Mouse (Mus musculus): ENCODE data around the gene Plod2.

Gene Plod2

DNA sequence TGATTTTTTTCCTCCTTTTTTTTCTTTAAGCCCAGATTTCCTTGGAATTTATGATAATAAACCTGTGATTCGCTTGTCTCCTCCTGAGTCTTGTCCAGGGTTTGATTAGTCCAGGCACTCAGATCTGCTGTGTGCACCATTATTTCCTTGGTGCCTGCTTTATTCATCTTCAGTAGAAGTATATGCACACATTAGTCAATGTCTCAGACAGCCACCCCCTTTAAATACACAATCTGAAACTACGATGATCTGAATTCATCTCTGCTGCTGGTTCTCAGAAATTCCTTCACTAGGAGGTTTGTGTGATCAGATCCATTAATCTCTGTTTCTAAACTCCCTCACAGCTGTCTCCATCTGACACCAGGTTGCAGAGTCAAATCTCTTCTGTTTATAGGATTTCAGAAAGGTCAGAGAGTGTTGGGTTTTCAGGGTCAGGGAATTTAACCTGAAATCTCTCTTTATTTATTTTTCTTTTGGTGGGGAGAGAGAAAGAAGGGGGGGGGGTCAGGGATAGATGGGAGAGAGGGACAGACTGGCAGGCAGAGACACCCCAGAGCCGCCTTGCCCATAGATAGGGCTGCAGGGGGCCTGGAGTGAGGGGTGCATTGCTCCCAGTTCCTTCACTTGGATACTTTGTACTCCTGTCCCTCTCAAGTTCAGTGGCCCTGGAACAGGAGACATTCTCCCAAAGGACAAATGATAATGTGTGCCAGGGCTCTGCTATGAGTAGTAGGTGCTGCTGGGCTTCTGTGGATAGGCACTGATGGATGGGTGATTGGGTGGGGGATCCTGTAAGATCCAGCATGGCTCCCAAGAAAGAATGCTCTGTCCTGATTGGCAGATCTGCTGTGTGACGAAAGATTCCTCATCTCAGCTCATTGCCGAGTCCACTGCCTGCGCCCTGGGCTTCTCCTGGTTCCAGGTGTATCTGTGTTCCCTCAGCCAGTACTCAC lies 13.3 kb downstream of the Plod2 start:
- DNase-seq (ENCODE audit: low spot score in 2 of 2): no peak

DNA sequence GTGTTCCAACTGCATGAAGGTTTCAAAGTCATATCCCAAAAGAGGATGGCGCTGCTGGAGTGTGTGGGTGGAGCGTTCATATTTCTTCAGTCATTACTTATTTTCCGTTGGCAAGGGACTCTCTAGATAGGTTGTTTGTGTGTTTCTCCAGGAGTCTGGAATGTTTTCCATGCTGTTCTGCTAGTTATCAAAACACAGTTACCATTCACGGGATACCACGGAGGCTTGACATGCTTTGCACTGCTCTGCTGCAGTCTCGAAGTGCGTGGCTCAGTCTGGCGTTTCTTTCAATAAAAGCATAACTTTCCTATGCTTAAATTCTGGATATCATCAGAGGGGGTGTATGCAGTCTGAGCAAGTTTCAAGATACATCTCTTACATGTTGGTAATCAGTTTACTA lies 17.7 kb downstream of the Plod2 start:
- DNase-seq (ENCODE audit: low spot score in 2 of 2): no peak

DNA sequence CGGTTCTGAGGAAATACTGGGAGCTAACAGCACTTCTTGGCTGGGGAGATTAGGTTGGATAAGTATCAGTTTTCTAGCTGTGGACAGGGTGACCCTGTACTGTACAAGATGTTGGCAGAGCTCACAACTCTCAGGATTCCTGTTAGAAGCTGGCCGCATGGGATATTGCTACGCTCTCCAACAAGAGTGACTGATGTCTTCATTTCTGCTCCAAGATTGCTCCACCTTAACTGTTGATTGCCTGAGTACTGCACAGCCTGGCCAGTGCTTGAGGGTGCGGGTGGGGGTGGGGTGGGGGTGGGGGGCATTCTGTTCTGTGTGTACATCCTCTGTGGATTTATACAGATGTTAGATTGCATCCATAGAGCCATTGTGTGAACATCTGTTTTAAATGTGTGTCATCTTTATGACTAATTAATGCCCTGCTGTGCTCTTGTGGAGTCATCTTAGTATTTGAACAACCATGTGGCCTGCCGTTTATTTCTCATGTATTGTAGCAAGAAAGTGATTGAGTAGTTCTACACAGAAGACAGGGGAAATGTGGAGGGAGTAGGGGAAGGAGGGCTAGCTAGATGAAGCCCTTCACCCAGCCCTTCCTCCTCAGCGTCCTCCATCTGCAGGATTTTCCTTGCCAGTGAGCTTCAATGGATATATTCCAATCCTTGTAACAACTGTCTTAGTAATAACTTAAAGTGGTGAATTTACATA lies 19.0 kb downstream of the Plod2 start:
- DNase-seq (ENCODE audit: low spot score in 2 of 2): no peak

DNA sequence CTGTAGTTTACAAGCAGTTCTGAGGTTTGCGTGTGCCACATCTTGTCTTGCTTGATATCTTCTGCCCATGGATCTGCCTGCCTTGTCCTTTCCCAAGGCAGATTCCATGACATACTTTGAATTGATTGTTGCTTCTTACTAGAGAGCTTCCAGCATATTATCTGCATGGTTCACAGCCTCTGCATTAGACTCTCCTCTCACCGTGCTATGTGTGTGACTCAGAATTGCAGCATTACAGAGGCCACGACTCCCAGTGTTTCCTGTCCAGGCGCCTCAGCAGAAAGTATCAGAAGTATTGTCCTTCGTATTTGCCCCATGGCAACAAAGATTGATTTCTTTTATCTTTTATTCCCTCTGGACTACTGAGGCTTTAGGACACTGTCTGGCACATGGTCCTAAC lies 20.4 kb downstream of the Plod2 start:
- DNase-seq (ENCODE audit: low spot score in 2 of 2): no peak

DNA sequence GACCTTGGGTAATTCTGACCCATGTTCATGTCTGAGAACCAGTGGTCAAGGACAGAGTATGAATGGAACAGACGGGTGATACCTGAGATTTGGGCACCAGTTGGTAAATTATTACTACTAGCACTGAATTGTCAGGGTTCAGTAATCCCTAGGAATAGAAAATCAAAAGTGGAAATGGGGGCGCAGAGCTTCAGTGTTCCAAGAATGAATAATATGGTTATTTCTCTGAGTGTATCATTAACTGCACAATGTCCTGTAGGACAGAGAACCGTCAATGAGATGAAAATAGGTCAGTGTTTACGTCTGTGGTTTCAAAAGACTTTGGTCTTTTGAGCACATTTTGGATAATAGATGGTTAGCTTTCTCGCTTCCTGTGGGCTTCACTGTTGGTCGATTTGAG lies 21.3 kb downstream of the Plod2 start:
- DNase-seq (ENCODE audit: low spot score in 2 of 2): no peak

DNA sequence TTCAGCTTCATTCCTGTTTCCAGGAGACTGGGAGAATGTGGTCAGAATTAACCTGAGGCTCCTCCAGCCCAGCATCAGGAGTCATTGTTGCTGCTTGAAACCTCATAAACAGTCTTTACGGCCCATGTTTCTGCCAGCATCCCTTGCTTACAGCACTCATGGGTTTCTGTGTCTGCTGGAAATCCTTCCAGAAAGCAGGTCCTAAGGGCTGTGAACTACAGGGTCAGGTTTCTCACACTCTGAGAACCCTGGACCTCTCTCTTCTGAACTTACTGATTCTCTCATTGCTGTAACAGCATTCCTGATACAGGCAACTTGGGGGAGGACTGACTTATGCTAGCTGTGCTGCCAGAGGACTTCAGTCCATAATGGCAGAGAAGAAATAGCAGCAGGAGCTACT lies 22.4 kb downstream of the Plod2 start:
- DNase-seq (ENCODE audit: low spot score in 2 of 2): no peak

DNA sequence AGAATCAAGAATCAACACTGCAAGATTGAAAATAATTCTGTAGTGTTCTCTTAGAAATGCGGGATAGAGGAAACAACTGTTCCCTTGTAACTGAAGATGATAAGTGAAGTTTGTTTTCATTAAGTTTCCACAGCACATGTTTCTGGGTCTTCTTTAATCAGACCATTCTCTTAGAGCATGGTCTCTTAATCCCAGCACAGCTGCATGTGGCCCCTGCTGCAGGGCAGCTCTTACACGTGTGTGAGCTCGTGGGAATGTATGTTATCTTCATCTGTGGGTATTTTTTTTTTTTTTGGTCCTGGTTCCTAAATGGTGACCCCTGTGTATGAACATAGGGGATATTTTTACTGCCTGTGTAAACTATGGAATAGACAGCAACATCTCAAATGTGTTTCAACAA lies 24.2 kb downstream of the Plod2 start:
- no peak for DNase-seq (ENCODE audit: low spot score in 2 of 2)

DNA sequence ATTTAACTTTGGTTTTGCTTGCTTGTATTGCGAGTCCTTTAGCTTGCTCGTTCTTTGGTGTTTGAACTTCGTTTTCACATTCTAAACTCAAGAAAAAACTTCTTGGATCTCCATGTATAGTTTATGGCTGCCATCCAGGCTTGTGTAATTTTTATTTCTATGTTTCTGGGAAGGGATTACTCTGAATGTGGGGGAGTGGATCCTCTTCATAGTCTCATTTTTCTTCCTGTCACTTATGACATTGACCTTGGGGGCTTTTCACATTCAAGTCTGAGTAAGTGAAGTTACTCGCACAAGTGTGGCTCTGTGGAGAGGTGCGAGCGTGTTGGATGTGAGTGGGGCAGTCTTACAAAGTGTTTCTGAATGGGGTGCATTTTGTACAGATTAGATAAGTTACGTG lies 25.5 kb downstream of the Plod2 start:
- no peak for DNase-seq (ENCODE audit: low spot score in 2 of 2)

DNA sequence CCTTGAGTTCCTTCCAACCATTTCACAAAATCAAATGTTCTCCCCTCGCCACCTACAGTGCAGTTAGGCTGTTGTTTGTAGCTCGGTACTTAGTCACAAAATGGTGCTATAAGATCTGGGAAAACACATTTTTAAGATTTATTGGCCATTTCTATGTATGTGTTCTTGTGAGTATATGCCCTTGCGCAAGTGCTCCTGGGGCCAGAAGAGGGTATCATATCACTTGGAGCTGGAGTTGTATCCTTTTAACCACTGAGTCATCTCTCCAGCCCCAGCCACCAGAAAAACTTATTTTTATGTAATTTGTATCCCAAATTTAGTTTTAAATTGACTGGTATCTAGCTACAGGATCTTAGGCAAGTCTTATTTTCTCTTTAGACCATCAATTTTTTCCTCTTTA lies 26.8 kb downstream of the Plod2 start:
- DNase-seq (ENCODE audit: low spot score in 2 of 2): no peak

DNA sequence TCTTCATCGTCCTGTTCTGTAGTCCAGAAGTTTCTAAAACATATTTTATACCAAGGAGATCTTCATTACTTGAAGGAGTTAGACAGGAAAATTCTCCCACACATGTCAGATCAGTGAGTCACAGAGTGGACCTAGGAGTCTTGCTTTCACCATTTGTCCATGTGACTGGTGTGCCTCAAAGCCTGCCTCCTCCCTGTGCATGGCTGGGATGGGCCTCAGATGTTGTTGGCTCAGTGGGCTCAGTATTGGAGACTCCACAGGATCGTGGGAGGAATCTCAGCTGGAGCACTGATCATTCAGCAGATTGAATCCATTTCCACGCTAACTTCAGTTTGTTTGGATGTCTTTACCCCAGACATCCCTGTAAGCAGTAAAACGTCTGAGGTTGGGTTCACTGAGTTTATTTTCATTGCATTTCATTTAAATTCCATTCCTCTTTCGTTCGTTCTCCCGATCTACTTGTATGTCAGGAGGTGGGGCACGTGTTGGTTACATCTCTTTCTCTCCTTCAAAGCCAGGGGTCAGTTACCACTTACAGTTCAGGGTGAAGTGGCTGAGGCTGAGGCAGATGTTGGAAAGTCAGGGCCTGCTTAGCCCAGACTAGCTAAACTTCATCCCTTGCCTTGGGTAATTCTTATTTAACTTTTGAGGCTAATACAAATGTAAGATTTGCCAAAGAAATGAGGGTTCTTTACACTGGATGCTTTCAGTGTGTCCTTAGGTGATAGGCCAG lies 30.5 kb downstream of the Plod2 start:
- DNase-seq (ENCODE audit: low spot score in 2 of 2): no peak

DNA sequence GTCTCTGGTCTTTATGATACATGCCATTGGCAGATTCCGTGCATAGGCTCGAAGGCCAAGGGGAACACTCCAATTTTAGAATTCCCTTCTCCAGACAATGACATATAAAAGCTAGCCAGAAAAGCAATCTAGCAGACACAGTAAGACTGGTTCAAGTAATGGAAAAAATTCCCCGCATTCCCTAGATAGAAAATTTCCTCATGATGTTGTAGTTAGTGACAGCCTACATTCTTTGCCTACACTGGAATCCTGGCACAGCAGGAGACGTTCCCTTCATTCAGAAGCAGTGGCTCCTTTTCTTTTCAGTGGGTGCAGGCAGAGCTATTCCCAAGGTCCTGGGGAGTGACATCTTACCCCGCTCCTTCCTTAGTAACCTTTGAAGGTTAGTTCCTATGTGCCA lies 41.9 kb downstream of the Plod2 start:
- DNase-seq (ENCODE audit: low spot score in 2 of 2): no peak

DNA sequence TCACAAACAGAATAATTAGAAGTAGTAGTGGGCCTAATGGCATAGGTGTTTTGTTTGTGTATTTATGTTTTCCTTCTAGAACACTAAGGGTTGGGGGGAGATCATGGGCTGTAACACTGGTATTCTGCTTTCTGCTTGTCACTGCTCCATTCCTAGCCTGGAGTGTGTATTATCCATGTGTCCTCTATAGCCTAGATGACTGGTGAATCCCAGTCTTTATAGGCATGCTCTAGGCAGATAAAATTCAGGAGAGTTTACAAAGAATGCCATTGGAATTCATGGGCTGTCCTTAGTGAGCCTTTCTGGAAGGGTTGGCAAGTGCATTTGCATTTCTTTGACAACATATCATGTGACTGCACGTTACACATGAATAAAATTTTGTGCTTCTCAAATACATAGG lies 44.0 kb downstream of the Plod2 start:
- no peak for DNase-seq (ENCODE audit: low spot score in 2 of 2)

DNA sequence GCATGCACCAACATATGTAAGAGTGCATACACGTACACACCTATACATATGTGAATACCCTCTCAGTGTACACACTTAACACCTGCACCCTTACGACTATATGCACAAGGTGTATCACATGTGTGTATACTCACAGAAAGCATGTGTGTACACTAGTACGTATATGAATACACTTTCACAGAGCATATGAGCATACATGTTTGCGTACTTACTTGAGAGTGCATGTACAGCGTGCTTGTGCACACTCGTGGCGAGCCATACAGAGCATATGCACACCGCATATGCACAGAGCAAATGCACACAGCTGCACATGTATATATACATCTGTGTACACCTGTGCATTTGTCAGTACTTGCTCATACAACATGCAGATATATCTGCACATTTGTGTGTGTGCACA lies 45.4 kb downstream of the Plod2 start:
- DNase-seq (ENCODE audit: low spot score in 2 of 2): no peak

DNA sequence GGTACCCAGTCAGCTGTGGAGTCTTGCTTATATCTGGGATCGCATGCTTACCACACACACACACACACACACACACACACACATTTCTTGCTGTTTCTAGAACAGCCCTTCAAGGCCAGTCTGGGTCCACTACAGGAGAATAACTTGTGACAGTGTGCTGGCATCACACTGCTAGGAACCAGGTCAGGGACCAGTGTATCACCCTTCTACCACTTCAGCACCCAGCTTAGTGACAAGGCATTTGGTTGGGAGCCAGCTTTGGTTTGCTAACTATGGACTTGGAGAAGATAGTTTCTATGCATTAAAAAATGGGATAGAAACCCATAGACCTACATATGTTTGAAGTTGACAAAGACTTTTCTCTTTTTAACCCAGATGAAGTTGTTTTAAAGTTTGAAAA lies 46.2 kb downstream of the Plod2 start:
- DNase-seq (ENCODE audit: low spot score in 2 of 2): no peak

DNA sequence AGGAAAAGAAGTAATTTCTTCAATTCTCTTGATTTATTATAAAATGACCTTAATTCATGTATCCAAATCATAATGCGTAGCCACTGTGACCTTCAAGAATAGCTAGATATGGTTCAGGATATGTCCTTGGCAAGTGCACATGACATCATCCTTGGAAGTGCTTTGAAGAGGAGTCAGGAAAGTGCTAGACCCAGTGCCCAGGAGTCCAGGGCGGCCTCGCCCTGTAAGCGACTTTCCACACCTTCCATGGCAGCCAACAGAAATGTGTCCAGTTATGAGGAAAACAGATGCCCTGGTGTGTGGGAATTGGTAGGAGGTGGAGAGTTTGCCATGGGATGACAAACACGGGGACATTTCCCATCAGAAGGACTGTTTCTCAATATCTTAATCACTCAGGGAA lies 47.0 kb downstream of the Plod2 start:
- no peak for DNase-seq (ENCODE audit: low spot score in 2 of 2)

DNA sequence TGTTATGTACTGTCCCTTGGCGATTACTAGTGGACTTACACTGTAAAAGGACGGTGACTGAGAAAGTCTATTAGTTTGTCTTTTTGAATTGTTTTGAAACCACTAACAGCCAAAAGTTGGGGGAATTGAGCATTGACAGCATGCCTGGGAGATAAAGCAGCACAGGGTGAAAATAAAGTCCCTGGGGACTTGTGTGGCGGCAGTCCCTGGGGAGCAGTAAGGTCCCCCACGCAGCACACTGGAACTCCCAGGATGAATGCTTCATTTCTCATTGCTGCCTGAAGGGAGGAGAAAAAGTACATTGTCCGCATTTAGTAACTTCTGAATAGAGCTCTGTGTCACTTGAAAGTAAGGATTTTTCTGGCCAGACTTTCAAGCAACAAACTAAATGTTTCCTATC lies 49.5 kb downstream of the Plod2 start:
- DNase-seq (ENCODE audit: low spot score in 2 of 2): no peak

DNA sequence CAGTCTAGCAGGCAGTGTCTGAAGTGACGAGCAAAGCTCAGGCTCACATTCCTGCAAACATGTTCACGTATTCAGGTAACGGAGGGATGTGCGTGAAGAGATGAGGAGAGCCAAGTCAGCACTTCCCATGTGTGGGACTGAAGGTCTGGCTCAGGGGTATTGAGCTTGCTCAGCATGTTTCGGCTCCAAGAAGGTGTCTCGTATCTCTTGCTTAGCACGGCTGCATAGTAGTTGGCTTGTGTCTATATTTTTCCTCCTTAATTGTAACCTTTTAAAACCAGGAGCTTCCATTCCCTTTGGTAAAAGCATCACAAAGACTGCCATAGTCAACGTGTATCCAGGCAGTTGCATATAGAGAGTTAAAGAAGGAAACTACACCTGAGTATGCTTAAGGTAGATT lies 50.7 kb downstream of the Plod2 start:
- DNase-seq (ENCODE audit: low spot score in 2 of 2): no peak

DNA sequence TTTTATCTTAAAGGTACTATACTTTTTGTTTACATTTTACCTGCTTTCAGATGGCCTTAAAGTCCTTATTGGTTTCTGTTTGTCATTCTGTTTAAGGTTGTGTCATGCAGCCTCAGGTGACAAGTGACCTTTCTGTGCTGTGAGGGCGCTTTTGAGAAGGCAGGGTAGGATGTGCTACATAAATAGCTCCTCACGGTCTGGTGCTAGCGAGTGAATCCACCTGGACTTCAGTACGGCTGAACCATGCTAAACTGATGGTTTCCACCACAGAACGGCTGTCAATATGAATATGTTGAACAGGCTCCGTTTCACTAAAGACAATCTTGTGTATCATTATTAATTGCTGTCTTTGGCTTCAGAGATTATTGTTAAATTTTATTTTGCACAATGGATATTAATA lies 52.5 kb downstream of the Plod2 start:
- DNase-seq (ENCODE audit: low spot score in 2 of 2): no peak

DNA sequence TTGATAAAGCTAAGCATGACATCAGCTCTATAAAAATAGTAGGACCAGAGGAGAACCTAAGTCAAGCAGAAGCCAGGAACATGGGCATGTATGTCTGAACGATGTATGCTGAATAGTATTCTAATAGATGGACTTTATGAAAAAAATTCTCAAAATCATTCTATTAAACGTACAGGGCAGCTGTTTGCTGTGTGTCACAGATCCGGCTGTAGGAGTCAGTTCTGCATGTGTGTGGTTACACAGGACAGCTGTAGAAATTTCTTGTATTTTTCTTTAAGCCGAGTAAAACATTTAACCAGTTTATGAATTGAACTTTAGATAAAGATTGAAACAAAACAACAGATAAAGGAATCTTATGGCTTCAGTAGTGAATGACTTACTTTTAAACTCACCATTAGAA lies 53.3 kb downstream of the Plod2 start:
- DNase-seq (ENCODE audit: low spot score in 2 of 2): no peak

DNA sequence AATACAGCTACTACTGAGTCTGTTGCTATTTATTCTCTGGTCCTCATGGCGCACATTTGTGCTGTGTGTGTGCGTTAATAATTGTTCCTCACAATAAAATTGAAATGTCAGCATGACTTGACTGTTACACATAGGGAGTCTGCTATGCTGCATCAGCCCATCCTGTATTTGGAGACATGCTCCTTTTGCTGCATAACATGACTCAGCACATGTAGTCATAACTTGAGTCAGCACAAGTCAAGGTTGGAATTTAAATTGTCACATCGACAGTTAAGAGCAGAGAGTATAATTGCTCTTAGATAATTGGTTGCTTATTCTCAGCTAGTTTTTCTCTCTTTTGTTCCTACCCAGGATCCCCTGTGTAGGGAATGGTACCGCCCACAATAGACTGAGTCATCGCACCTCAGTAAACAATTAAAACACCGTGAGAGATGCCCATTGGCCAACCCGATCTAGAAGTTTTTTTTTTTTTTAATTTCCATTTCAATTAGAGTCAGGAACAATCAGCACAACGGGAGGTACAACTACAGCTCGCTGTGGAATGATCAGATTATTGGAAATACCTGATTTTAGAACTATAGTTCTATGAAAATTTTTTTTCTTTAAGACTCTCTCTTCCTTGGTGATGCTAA lies 55.0 kb downstream of the Plod2 start:
- DNase-seq (ENCODE audit: low spot score in 2 of 2): no peak

DNA sequence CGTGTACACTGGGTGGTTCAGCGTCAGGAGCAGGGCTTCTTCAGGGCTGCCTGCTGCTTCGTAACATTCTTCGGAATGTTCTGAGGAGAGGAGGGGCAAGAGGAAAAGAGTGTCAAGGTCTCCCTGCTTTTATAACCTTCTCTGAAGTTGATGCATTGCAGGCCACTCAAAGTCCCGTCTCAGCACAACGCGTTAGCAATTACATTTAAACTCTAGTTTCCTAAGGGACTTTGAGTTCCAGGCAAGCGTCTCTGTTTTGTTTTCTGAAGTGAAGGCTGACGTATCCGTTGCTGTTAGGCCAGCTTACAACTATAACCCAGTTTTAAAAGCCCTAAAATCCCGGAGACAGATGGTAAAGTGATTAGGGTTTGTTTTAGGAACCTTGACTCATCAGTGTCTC lies 55.8 kb downstream of the Plod2 start:
- DNase-seq (ENCODE audit: low spot score in 2 of 2): no peak

DNA sequence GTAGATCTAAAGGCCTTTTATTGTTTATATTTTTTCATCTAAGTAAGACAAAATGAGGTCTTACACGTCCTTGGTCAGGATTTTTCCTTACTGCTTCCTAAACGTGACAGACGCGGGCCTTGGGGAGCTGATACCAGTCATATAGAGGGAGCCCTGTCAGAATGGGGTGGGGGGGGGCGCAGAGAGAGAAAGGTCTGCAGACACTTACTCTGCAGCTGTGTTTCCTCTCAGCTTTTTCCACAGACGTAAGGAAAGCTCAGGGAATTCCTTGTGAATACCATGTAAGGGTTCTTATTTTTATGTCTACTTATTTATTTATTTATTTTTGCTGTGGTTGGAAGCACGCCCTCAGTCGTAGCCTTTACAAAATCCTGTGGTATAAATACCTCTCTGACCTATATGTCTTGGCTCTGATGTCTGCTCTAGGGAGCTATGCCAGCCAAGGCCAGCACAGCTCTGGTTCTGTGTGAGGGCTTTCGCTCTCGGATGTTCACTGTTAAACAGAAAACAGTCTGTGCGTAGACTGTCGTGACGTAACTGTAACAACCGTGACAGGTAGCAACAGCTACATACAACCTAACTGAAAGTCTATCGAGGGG lies 58.0 kb downstream of the Plod2 start:
- DNase-seq (ENCODE audit: low spot score in 2 of 2): no peak

Data from natural killer cell, adult 2 months (primary cell).